Mouse (Mus musculus) gastrocnemius, adult 18-20 months (tissue): ENCODE measurements at regions not wholly inside any gene's neighbourhood (a gene's known extent, or its start where the extent isn't known, plus 50 kb on each side); places are given as distances from the start of the nearest gene placed in this dataset.

Source experiments
- DNase-seq: peaks from one replicate; pipeline ENCODE4 v3.0.0; 2021; ENCODE audit warnings: low spot score

DNA sequence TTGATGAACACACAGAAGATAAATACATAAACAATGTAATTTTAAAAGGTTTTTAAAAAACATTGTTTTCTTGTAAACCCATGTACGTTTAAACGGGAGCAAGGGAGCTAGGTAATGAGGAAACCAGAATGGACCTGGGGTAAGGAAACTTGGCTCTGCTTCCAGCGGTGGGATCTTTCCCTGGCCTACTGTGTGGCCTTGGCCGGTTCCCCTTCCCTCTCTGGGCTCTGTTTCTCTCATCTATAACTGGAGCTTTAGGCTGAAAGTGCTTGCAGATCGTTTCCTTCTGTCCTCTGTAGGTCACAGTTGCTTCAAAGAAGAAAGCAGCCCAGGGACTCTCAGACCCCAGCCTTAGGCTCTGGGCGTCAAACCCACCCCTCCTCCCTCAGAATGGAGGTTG, 285.1 kb upstream of the Zmiz1 start:
- DNase-seq: no peak

DNA sequence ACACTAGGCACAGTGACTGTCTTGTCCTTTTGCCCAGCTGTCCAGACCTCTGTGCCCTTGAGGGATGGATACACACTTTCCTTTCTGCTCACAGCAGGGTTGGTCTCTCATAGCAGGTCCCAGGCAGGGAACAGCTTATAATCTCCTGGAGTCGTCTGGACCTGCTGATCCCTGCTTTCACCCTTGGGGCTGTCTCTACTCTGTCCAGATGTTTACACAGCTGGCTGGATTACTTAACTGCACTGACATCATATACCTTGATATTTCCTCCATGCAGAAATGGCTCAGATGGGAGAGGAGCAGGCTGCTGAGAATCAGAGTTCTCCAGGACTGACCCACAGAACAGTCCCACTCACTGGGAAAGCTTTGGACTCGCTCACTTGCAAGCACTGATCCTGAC, 284.6 kb upstream of the Zmiz1 start:
- DNase-seq: peak; percentile 27

DNA sequence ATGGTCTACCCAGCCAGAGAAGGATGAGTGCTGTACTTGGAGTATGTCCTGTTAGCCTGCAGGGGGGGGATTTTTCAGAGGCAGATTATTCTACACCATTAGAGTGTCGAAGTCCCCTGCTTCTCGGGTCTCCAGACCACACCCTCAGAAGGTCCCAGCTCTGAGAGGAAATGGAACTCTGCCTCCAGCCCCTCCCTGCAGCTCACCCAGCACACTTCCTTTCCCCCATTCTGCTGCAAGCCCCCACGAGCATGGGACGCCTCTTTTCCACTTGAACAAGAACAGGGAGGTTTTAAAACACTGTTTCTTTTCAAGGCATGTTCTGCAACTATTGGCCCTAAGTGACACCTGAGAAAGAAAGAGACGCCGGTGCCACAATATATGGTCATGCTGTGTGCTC, 282.8 kb upstream of the Zmiz1 start:
- DNase-seq: no peak

DNA sequence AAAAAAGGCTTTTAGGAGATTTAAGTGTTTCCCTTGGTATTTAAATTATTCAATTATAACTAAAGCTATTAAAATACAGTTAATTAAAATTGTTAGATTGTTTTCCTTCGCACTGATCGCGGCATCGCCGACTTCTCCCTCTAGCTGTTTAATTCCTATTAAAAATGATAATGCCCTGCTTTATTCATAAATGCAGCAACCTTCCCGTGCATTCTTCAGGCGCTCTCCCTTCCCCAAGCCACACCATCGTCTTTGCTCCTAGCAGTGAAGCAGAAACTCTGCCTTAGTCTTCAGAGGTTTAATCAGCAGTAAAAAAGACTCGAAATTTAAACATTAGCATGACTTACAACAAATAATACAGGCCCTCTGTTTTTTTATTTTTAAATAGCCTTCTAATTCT, 278.9 kb upstream of the Zmiz1 start:
- no peak for DNase-seq

DNA sequence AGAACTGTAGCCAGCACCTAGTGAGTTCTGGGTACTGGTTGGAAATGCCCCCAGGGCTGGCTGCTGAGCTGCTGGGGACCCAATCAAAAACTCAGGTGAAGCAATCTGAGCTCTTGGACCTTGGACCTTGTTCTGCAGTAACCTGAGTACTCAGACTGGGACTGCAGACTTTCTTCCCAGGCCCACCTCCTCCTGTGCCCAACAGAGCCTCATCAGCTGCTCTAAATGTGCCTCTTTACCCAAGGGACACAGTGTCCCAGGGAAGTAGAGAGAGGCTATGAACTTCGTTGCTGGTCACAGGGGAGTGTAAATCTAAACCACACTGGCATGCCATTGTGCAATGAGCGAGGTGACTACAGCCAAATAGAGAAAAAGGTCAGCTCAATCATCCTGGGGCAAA, 277.6 kb upstream of the Zmiz1 start:
- peak; percentile 74 for DNase-seq

DNA sequence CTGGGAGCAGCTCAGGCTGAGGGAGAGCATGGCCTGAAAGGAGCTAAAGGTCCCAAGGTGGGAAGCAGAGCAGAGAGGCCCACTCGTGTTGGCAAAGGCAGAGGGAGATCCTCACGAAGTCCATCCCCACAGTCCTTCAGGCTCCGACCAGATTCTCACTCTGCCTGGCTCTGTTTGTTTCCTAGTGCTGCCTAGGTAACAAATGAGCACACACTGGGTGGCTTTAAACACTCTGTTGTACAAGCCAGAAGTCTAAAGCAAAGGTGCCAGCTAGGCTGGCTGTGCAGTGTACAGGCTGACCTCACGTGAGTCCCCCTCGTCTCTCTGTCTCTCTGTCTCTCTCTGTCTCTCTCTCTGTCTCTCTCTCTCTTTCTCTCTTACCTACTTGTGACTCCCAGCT, 274.9 kb upstream of the Zmiz1 start:
- DNase-seq: no peak

DNA sequence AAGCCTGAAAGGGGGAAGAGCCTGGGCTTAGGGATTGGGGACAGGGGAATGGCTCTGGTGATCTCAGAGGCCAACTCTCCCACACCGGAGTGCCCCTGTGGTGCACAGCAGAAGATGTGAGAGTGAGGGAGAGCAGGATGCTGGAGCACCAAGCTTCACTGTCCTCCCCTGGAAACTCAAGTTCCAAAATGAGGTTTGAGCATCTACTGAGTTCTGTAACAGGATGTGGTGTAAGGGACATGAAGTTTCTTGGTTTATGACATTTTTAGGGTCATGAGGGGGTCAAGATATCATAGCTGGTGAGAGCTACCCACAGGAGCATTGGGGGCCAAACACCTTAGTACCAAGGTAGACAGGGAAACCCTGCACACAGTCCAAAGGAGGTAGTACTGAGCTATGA, 274.1 kb upstream of the Zmiz1 start:
- DNase-seq: no peak

DNA sequence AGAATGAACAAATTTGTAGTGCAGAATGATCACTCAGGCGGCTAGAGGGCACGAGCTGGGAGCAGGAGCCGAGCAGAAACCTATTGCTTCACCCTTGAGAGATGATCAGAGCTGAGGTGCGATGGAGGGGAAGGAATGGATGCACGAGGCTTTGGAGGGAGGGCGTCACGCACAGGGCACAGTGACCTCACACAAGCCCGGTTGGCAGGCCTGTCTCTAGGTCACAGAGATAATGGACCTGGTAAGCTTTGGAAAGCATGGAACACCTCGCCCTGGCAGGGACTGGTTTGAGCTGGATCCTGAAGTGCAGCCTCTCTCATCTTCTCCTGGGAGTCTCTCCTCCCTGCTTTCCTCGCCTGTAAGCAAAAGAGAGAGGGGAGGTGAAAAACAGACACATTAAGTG, 273.4 kb upstream of the Zmiz1 start:
- DNase-seq: no peak

DNA sequence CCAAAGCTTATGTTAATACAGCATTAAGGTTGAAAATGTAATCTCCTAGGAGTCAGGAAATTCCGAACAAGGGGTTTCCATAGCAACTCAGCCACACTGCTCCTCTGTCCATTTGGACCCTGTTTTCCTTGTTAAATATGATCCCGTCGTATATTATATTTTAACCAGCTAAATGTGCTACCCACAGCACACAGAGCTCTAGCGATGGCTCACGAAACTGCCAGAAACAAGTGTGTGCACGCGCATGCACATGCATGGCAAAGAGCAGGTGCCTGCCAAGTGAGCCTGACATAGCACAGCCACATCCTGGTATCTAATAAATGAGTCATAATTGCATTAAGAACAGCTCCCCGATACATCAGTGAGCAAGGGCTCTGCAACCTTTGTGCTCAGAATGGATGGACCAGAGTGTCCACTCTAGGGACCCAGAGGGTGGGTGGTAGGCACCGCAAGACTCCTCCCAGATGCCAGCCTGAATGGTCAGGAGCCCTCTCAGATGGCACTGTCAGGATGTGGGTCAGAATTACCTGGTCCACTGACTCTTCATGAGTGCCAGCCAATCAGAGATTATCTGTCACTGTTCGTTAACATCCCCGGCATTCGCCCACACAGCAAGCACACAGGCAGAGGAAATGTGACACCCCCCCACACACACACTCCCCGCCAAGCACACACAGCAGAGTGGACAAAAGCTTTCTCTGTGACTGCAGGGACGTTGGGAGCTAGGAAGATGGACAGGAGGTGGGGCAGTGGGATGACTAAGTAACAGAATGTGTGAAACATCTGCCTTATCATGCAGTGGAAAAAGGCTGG, 272.8 kb upstream of the Zmiz1 start:
- DNase-seq: no peak

DNA sequence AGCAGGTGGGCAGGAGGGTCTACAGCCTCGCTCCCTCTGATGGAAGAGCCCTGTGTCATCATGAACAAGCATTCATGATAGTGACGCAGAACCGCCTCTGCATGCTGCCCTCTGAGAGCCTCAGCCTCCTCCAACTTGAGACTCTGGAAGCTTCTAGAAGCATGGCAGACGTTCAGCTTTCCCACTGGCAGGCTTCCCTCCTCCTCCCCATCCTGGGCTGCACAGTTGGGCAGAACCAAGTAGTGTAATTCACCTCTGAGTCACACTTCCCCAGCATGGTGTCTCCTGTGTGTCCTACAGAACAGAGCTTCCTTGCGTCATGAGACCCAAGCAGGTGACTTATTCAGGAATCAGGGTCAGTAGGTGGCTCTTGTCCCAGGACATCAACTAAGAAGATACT, 271.3 kb upstream of the Zmiz1 start:
- DNase-seq: peak; percentile 53

DNA sequence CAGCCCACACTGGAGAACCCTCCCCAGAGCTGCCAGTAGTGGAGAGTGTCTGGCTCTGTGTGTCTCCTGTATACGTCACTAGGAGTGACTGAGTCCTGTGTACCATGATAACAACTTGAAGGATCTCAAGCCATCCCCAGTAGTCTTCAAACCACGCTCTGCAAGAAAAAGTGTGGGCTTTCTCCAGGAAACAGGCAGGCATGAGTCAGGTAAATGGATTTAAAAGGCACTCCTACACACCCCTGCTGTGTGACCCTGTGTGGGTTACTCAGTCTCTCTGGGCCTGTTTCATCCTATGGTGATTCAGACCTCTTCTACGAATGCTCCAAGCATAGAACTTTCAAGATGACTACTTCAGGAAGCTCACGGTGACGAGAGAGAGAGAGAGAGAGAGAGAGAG, 269.7 kb upstream of the Zmiz1 start:
- no peak for DNase-seq

DNA sequence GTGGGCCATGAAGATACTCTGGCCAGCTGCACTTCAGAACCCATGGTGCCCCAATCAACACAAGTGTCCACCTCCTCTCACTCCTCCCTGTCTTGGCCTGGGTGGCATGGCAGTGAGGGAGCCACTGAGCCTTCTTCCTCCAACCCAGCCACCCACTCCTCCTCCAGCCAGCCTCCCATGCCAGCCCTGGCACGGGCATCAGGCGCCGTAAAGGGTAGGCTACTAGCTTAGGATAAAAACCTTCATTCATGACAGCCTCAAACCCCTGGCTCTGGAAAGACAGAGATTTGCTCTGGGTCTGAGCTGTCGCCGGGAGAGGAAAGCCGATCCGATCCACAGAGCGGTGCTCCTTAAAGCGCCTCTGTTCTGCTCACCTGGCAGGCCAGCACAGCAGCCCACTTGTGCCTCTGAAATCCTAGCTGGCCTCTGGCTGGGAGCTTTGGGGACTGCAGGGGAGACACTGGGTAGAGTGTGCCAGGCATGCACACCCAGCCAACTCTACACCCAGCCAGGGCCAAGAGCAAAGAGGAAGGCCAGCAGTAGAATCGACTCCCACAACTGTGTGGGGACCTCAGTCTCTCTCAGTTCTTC, 268.2 kb upstream of the Zmiz1 start:
- peak; percentile 66 for DNase-seq

DNA sequence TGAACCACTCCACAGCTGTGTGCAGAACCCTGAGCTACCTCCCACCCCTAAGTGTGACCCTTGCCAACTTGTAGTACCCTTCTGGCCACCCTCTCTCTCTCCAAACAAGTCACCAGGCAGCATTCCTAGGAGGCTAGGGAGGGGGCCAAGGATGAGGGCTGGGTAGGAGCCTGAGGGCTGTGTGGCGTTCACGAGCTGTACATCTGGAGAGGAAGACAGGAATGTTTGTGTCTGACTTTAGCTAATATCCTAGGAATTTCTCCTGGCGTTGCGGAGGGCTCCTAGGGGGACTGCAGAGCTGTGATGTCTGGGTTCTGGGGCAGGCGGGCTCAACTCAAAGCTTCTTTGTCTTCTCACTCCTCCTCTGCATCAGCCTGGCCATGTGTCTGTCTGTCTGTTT, 262.2 kb upstream of the Zmiz1 start:
- no peak for DNase-seq

DNA sequence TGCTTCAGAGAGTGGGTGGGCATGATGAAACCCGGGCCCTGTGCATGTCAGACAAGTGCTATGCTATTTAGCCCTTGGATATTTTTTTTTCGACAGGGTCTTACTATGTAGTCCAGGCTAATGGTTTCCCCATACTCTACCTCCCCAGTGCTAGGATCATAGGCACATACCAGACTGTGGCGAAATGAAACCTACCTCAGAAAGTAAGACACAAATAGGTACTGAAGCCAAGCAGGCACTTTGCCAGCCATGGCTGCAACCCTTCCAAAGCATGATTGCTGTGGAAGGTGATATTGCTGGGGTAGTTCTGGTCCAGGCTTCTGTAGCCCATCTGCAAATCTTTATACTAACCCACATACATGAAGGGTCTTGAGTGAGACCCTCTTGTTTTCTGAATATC, 259.1 kb upstream of the Zmiz1 start:
- no peak for DNase-seq

DNA sequence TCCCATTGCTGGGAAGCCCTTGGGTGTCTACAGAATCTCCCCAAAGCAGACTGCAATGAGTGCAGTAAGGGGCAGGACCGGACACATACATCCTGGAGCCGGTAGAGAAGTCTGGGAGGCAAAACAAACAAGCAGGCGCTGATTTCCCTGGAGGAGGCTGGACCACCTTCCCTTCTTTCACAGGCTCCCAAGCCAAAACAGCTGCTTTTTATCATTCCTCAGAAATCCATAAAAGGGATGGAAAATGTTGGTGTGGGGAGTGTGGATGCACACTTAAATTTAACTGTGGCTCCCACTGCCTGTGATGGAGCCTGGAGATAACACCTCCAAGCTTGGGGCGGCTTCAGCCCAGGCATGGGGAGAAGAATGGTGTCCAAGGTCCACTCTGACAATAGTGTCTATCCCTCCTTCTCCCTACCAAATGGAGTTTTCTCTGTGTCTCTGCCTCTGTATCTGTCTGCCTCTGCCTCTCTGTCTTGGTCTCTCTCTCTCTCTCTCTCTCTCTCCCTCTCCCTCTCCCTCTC, 258.3 kb upstream of the Zmiz1 start:
- DNase-seq: no peak

DNA sequence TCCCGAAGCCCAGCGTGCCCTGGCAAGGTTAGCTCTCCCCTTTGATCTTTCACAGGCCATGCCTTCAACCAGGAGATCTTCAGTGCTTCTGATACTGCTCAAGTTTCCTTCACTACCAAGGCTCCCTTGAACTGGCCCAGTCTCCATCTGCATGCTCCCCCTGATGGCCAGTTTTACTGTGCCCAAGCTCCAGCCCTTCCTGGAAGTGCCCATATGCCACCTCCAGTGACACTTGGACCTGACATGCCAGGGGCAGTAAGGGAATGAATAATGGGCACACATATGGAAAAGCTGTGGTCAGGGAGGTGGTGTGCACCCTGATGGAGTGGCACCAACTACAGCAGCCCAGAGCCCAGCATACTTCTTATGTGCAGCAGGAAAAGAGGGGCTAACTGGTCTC, 256.7 kb upstream of the Zmiz1 start:
- DNase-seq: no peak

DNA sequence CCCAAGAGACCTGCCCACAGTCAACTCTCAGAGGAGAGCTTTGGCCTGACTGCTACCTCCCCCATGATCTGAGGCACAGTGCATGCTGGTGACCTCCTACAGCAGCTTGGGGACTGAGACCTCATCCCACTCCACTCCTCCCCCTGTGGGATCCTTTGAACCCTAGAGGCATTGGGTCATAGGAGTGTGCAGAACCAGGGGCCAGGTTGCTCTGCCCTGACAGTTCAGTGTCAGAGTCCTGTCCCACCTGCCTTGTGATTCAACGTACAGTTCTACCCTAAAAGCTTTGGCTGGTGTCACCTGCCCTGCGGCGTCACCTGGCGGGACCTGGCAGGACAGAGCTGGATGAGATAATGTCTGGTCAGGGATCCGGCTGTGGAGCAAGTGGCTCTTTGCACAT, 254.9 kb upstream of the Zmiz1 start:
- no peak for DNase-seq

DNA sequence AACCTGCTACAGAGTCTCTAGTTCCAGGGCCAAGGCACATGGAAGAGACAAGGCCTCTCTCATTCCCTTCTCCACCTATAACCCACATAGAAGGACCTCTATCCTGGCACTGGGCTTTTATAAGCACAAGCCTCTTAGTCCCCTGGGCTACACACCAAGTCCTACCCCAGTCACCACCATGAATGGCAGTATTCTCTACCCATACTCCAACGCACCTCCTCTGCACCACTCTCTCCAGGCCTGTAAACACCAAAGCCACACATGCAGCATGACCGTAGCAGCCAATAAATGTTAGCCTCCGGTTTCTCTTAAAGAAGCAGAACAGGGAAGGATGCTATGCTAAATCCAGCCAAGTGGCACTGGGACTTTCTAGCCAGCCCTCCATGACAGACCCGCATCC, 252.1 kb upstream of the Zmiz1 start:
- no peak for DNase-seq

DNA sequence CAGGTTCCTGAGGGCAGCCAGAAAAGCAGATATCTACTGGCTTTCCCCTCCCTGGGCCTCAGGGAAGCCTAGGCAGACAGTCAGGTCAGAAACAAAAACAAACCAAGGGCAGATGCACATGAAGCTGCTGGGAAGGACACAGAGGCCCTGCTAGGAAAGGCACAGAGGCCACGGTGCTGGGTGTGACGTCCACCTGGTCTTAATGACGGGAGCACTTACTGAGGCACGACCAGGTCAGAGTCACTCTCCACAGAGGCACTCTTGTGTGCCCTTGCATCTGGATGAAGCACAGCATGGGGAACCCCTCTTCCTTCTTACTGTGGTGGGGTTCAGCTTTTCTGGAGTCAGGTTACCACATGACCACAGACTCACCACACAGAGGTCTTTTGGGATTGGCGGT, 251.6 kb upstream of the Zmiz1 start:
- DNase-seq: no peak

DNA sequence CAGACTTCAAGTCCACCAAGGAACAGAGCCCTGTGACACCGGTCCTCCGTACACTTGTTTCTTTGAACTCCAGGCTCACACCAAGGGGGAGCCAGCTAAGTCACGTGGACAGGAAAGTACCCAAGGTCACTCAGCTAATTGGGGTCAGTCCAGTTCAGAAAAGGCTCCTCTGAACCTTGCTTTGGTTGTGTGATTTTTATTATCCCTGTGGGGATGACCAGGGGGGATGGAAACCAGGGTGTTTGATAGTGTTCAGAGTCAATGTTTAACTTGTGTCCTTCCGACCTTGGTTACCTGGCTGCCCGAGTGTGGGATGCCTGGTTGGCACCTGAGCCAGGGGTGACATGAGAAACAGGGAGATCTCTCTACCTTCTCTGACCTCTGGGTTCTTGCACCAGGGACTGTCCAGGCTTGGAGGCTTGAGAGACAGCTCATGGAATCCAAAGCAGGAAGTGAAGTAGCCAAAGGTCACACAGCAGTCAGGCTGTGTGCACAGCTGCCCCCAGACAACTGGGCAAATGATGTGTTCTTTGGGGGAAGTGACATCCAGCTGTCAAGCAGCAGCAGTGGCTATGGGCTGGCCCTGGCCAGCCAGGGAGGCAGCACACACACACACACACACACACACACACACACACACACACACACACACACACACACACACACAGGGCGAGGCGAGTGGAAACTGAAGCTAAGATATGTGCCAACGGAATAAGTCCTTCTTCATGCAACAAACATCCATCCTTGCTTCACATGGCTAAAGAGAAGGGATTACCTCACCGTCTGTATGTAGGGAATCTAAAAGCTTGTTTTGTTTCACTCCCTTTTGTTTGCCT, 250.5 kb upstream of the Zmiz1 start:
- DNase-seq: no peak

DNA sequence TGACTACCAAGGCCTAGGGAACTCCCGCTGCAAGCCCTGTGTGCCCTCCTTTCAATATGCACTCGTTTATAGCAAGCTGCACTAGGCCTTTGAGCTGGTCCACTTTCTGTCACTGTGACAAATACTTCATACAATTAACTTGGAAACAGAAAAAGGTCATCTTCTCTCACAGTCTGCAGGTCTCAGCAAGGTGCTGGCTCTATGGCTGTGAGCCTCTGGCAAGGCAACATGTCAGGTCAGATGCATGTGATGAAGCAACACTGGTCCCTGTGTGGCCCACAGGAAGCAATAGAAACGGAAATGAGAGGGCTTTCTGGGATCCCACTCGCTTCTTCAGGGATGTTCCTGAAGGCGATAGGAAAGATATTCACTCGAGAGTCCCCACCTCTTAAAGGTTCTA, 245.9 kb upstream of the Zmiz1 start:
- DNase-seq: no peak

DNA sequence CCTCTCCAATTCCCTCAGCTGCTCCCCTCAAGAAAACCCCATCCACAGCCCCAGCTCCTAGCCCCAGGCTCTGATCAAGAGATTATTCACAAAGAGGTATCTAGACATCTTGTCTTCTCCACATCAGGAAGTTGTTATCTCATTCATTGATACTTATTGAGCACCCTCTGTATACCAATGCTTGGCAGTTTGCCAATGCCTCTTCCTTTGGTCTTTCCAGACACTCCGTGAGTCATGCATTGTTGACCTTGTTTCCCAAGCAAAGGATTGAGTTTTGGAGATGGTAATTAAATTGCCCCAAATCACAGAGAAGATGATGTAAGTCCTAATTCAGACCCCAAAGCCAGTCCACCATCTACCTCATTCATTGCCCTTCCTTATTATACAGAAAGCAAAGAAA, 235.9 kb upstream of the Zmiz1 start:
- no peak for DNase-seq

DNA sequence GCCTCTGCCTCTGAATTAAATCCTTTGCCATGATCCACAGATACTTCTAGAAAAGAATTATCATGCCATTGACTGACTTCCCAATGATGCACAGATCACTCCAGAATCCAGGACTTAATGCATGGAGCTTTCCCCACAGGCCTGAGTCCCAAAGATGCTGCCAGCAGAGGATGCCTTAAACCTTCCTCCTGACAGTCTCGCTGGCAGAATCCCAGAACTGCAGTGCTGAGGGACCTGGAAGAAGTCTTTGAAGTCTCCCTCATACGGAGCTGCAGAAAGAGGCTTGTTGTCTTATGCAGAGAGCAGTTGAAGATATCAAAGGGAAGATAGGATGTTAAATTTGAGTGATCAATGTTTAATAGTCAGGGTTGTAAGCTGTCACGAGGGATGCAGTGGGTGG, 233.8 kb upstream of the Zmiz1 start:
- DNase-seq: no peak
